Mouse (Mus musculus): ENCODE data around the gene Tctn1. TPM values are rescaled to one million over a fixed set of nuclear protein-coding genes. Genes with fewer than 3 reads are reported as not detected.

Gene Tctn1
- total RNA-seq, 2 experiments from 2014 or later, result 15.2 TPM

DNA sequence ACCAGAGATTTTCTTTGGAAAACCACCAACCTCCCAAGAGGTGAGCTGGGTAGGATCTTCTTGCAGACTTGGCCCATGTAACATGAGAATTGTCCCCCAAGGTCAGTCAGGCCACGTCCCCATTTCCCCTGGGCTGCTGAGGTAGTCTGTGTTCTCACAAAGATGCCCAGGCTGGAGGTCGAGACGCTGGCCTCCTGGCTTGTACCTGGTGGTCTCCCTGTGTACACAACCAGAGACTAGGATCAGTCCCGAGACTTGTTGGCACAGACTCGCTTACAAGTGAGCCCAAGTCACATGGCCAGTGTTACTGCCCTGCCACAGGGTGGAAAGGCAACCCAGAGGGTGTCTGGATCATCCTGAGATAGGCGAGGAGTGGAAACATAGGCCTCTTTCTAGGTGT, 62.4 kb downstream of the Tctn1 start:
- no peak for TF ChIP-seq CTCF (conservative IDR thresholded peaks at IDR 0.05)
- Histone ChIP-seq H3K4me3 (no peak overlapping the region), H3K27ac (no peak overlapping the region)
- DNase-seq (ENCODE audit: low spot score in 2 of 2), result no peak

GRCm38 (mm10) chr5:122200872-122201271, 63.4 kb downstream of the Tctn1 start:
- no peak for TF ChIP-seq CTCF (conservative IDR thresholded peaks at IDR 0.05)
- Histone ChIP-seq H3K27ac (no peak overlapping the region), H3K4me3 (no peak overlapping the region)
- no peak for DNase-seq (ENCODE audit: low spot score in 2 of 2)

DNA sequence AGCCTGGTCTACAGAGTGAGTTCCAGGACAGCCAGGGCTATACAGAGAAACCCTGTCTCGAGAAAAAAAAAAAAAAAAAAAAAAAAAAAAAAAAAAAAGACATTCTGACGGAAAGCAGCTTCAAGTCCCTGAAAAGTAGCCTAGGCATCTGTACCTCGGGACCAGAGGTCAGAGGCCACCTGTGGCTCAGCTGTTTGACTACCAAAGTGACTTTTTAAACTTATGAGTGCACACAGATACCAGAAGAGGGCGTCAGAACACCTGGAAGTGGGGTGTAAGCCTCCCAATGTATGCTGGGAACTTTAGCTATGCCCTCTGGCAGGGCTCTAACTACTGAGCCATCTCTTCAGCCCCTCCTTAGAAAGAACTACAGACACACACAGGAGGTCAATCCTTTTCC, 71.9 kb downstream of the Tctn1 start:
- DNase-seq (ENCODE audit: low spot score in 2 of 2), result no peak
- TF ChIP-seq CTCF (conservative IDR thresholded peaks at IDR 0.05), result no peak
- no peak overlapping the region for H3K27ac ChIP-seq
- no peak overlapping the region for H3K4me3 ChIP-seq

GRCm38 (mm10) chr5:122191269-122192063, 72.8 kb downstream of the Tctn1 start:
- Histone ChIP-seq H3K27ac (no peak overlapping the region), H3K4me3 (no peak overlapping the region)
- no peak for DNase-seq (ENCODE audit: low spot score in 2 of 2)
- no peak for TF ChIP-seq CTCF (conservative IDR thresholded peaks at IDR 0.05)

DNA sequence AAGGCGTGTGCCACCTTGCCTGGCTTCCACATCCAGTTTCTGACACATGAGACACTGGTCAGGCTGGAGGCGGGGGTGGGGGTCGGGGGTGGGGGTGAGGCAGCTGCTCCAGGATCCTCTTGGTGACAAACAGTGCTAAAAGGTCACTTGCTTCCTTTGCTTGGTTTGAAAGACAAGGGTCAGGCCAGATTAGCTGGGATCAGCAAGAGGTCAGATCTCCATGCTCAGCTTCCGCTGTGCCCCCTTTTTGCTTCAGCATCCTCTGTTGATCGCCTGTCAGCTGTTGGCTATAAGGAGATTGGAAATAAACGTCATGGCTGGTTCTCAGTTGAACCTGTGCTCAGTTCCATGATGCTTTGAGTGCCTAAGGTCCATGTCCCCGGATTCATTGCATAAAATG, 73.8 kb downstream of the Tctn1 start:
- Histone ChIP-seq H3K27ac (no peak overlapping the region), H3K4me3 (no peak overlapping the region)
- DNase-seq (ENCODE audit: low spot score in 2 of 2), result no peak
- TF ChIP-seq CTCF (conservative IDR thresholded peaks at IDR 0.05), result no peak

DNA sequence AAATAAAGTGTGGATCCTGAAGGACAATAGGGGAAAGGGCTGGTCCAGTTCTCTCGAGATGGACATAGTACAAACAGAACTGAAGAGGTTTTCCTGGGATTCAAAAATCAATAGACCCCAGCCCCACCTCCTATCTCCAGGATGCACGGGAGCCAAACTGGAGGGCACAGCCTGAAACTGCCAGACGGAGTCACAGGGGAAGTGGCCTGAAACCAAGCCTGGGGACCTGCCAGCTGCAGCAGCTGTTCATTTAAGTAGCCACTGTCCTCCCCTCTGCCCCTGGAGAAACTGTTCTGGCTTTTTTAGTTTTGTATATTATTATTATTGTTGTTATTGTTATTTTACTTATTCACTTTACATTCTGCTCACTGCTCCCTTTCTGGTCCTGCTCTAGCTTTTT, 75.1 kb downstream of the Tctn1 start:
- no peak overlapping the region for H3K4me3 ChIP-seq
- no peak overlapping the region for H3K27ac ChIP-seq
- DNase-seq (ENCODE audit: low spot score in 2 of 2), result no peak
- TF ChIP-seq CTCF (conservative IDR thresholded peaks at IDR 0.05), result no peak

Other genes with a start within 250 kb of the Tctn1 start
- 10 to 100 TPM; 30.0 to 30.9 TPM for gene Cux2, start 214.4 kb downstream of the Tctn1 start, total RNA-seq (2021)
- under 1 TPM in 1 of 2 experiments, not detected in 1; 0.88 TPM for gene Myl2, start 163.5 kb downstream of the Tctn1 start, total RNA-seq (2021)
- gene Ccdc63, start 123.6 kb downstream of the Tctn1 start, total RNA-seq (2021), result 1 to 10 TPM in 1 of 2 experiments, under 1 TPM in 1; 0.39 to 1.2 TPM
- 100 to 1,000 TPM; 223 to 228 TPM for gene Ppp1cc, start 106.2 kb downstream of the Tctn1 start, total RNA-seq (2021)
- gene Hvcn1, start 57.7 kb downstream of the Tctn1 start, total RNA-seq (2021), result 1 to 10 TPM; 2.6 to 3.0 TPM
- gene Pptc7, start 19.9 kb upstream of the Tctn1 start, total RNA-seq (2021), result 10 to 100 TPM; 39.8 to 41.1 TPM
- 1 to 10 TPM; 5.1 to 5.9 TPM for gene Rad9b, start 89.8 kb upstream of the Tctn1 start, total RNA-seq (2021)
- gene Vps29, start 89.9 kb upstream of the Tctn1 start, total RNA-seq (2021), result 100 to 1,000 TPM; 173 to 186 TPM
- 10 to 100 TPM; 30.0 to 32.3 TPM for gene Gpn3, start 107.4 kb upstream of the Tctn1 start, total RNA-seq (2021)
- gene Fam216a, start 107.9 kb upstream of the Tctn1 start, total RNA-seq (2021), result 10 to 100 TPM; 74.2 to 78.0 TPM
- gene Arpc3, start 127.4 kb upstream of the Tctn1 start, total RNA-seq (2021), result 100 to 1,000 TPM; 261 to 275 TPM
- 10 to 100 TPM; 32.9 to 33.2 TPM for gene Anapc7, start 157.2 kb upstream of the Tctn1 start, total RNA-seq (2021)
- gene Atp2a2, start 237.8 kb upstream of the Tctn1 start, total RNA-seq (2021), result 100 to 1,000 TPM; 588 to 630 TPM